Mouse (Mus musculus): ENCODE results near the gene Muc1. TPM values are rescaled to one million over a fixed set of nuclear protein-coding genes. Genes with fewer than 3 reads are reported as not detected.
A peak's percentile ranks its signal among the peaks of the same experiment; 100 is the strongest.

Gene Muc1
- total and polyA plus RNA-seq, 3 experiments: 0.04 to 1.1 TPM; not detected in 1

DNA sequence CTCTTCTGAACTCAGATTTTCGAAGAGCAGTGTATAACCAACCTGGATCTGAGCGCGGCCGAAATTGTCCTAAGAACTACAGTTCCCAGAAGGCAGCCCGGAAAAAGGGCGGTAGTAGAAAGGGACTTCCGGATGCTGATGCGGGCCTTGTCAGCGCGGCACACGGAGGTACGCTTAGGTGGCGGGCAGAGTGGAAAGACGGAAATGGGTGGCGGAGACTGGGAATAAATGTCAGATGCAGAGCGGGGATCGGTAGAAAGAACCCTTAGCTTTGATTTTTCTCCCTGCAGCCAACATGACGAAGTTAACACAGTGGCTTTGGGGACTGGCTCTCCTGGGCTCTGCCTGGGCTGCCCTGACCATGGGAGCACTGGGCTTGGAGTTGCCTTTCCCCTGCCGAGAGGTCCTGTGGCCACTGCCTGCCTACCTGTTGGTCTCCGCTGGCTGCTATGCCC, 37.6 kb downstream of the Muc1 start (continued):
- no peak for TF ChIP-seq RAD21 (IDR thresholded peaks at IDR 0.05; ENCODE audit: low read depth, low read length)
- TF ChIP-seq ZMIZ1 (IDR thresholded peaks at IDR 0.05; ENCODE audit: low read depth, low read length): peak; percentile 78; the same call in 1 of the 2 replicates
- no peak for TF ChIP-seq TAL1 (IDR thresholded peaks at IDR 0.05; ENCODE audit: low read length)

DNA sequence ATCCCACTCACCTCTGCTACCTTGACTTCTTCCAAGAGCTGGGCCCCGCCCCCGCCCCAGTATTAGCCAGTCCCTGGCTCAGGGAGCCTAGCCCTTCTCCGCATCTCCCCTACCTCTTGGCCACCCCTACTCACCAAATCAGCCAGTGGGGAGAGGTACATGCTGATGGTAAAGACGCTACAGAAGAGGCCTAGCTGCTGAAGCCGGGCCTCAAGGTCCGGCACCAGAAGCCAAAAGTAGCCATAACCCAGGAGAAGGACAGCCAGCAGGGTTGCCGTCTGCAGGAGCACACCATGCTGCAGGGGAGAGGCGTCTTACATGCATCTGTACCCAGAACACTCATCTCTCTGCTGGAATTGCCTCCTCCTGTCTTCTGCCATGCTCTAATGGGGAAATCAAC, 40.1 kb downstream of the Muc1 start:
- H3K27ac ChIP-seq (ENCODE audit: control insufficient read depth, low read depth, low read length): no peak overlapping the region
- H3K4me3 ChIP-seq (ENCODE audit: control insufficient read depth in 1 of 2, insufficient read depth in 1 of 2, low read depth in 2 of 2, low read length in 2 of 2): no peak overlapping the region
- peaks cover 4 to 14% of the 10 kb centered on the region in 2 experiments for H3K27me3 ChIP-seq (ENCODE audit: control insufficient read depth in 1 of 2, insufficient read depth in 2 of 2, low read length in 2 of 2)
- no peaks in the 10 kb centered on the region for H3K9me3 ChIP-seq (replicated peaks; ENCODE audit: insufficient read depth, low read length)
- H3K36me3 ChIP-seq (ENCODE audit: control insufficient read depth in 1 of 2, insufficient read depth in 2 of 2, low read length in 2 of 2): peaks cover 0 to 17% of the 10 kb centered on the region in 2 experiments; a peak in 2 of 4 replicates
- H3K4me1 ChIP-seq (ENCODE audit: control insufficient read depth in 1 of 2, insufficient read depth in 2 of 2, low read length in 2 of 2): peaks cover 3 to 31% of the 10 kb centered on the region in 2 experiments
- H3K9ac ChIP-seq (ENCODE audit: control insufficient read depth, low read depth, low read length, poor library complexity, severe bottlenecking): no peak overlapping the region
- peaks cover 4% of the 10 kb centered on the region; the same call in 1 of the 2 replicates for H3K79me2 ChIP-seq (ENCODE audit: control insufficient read depth, insufficient read depth, low read length, poor library complexity)
- no peak for DNase-seq (ENCODE audit: low read depth, low spot score)
- TF ChIP-seq RCOR1 (IDR thresholded peaks at IDR 0.05; ENCODE audit: low read depth, low read length) (no peak), EP300 (IDR thresholded peaks at IDR 0.05; ENCODE audit: low read depth in 1 of 2, low read length in 2 of 2) (no peak), POLR2A (IDR thresholded peaks at IDR 0.05; ENCODE audit: control insufficient read depth in 1 of 2, insufficient read depth in 1 of 2, low read depth in 1 of 2, low read length in 2 of 2, poor library complexity in 1 of 2) (peak in 1 of 2 experiments; percentile 27; a peak in 1 of 4 replicates)

DNA sequence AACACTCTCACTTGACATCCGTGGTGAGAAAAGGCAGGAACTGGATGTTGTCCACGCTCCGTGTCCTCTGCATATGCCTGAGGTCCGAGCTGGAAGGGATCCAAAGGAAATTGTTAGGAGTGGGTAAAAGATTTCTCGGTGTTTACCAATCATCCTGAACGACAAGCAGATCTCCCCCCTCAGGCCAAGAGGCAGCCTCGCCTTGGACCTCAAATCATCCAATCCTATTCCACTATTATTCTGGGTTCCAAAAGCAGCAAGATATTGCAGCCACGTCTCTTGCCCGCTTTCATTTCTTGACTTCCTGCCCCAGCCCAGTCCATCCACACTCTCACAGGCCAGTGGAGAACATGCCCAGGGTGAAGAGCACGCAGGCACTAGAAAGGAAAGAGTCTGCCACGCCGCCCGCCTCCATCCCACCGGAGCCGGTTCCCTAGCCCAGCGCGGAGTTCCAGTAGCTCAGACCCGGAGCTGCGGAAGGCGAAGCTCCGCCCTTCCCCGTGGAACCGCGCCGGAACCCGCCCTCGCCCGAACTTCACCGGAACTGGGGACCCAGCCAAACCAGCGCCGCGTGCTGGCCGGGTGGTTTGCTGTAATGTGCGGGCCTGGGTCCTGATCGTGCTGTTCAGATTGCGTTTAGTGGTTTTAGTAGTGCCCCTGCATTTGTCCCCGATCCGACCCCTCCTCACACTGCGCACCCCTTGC, 41.3 kb downstream of the Muc1 start, which contains the start of gene Slc50a1:
Gene Slc50a1, minus strand, starts transcription at position 520 of the 705 bp plus-strand sequence.
- H3K4me1 ChIP-seq (ENCODE audit: control insufficient read depth in 1 of 2, insufficient read depth in 2 of 2, low read length in 2 of 2): peaks cover 3 to 31% of the 10 kb centered on the region in 2 experiments
- peak within 1 kb of the TSS; percentile 78 to 82 for H3K4me3 ChIP-seq (ENCODE audit: control insufficient read depth in 1 of 2, insufficient read depth in 1 of 2, low read depth in 2 of 2, low read length in 2 of 2)
- peak within 1 kb of the TSS; percentile 76 for H3K9ac ChIP-seq (ENCODE audit: control insufficient read depth, low read depth, low read length, poor library complexity, severe bottlenecking)
- H3K9me3 ChIP-seq (replicated peaks; ENCODE audit: insufficient read depth, low read length): no peaks in the 10 kb centered on the region
- peak; percentile 86 for DNase-seq (ENCODE audit: low read depth, low spot score)
- peaks cover 2 to 5% of the 10 kb centered on the region in 2 experiments; a peak in 2 of 4 replicates for H3K27me3 ChIP-seq (ENCODE audit: control insufficient read depth in 1 of 2, insufficient read depth in 2 of 2, low read length in 2 of 2)
- peak within 1 kb of the TSS; percentile 44 for H3K27ac ChIP-seq (ENCODE audit: control insufficient read depth, low read depth, low read length)
- H3K79me2 ChIP-seq (ENCODE audit: control insufficient read depth, insufficient read depth, low read length, poor library complexity): peaks cover 4% of the 10 kb centered on the region; the same call in 1 of the 2 replicates
- H3K36me3 ChIP-seq (ENCODE audit: control insufficient read depth in 1 of 2, insufficient read depth in 2 of 2, low read length in 2 of 2): peaks cover 0 to 17% of the 10 kb centered on the region in 2 experiments; a peak in 2 of 4 replicates
- TF ChIP-seq CHD1 (IDR thresholded peaks at IDR 0.05; ENCODE audit: low read depth, low read length) (no peak), ETS1 (IDR thresholded peaks at IDR 0.05; ENCODE audit: low read depth, low read length) (no peak; the same call in 1 of the 2 replicates), E2F4 (IDR thresholded peaks at IDR 0.05; ENCODE audit: borderline replicate concordance, low read depth, low read length) (no peak; the same call in 1 of the 2 replicates), GABPA (IDR thresholded peaks at IDR 0.05; ENCODE audit: low read depth, low read length) (no peak), SIN3A (IDR thresholded peaks at IDR 0.05; ENCODE audit: low read length) (peak; percentile 64), KAT2A (conservative IDR thresholded peaks at IDR 0.05; ENCODE audit: low read depth, low read length) (no peak), MEF2A (IDR thresholded peaks at IDR 0.05; ENCODE audit: extremely low read depth, insufficient replicate concordance, low read depth, low read length, poor library complexity, severe bottlenecking) (no peak), ZKSCAN1 (IDR thresholded peaks at IDR 0.05; ENCODE audit: low read depth, low read length) (no peak), MYB (IDR thresholded peaks at IDR 0.05; ENCODE audit: low read depth, low read length) (no peak), UBTF (IDR thresholded peaks at IDR 0.05; ENCODE audit: borderline replicate concordance, insufficient read depth, low read depth, low read length) (0 out of 2 replicates have a peak, but pooled peaks have one; percentile 26), NRF1 (IDR thresholded peaks at IDR 0.05; ENCODE audit: insufficient read depth, low read depth, low read length, poor library complexity, severe bottlenecking) (no peak), TAL1 (IDR thresholded peaks at IDR 0.05; ENCODE audit: low read length) (no peak), RCOR1 (IDR thresholded peaks at IDR 0.05; ENCODE audit: low read depth, low read length) (no peak), MAFK (IDR thresholded peaks at IDR 0.05; ENCODE audit: borderline replicate concordance, low read depth, low read length) (no peak), EP300 (IDR thresholded peaks at IDR 0.05; ENCODE audit: low read depth in 1 of 2, low read length in 2 of 2) (no peak), SMC3 (IDR thresholded peaks at IDR 0.05; ENCODE audit: low read depth, low read length) (no peak), NELFE (IDR thresholded peaks at IDR 0.05; ENCODE audit: low read depth, low read length) (peak; percentile 84), GATA1 (IDR thresholded peaks at IDR 0.05; ENCODE audit: low read depth, low read length) (no peak), POLR2AphosphoS5 (IDR thresholded peaks at IDR 0.05; ENCODE audit: borderline replicate concordance, low read depth, low read length) (no peak), TCF12 (IDR thresholded peaks at IDR 0.05; ENCODE audit: low read depth, low read length) (peak; percentile 68), MAZ (IDR thresholded peaks at IDR 0.05; ENCODE audit: low read depth, low read length) (no peak), BHLHE40 (IDR thresholded peaks at IDR 0.05; ENCODE audit: borderline replicate concordance, low read depth, low read length) (no peak), MXI1 (IDR thresholded peaks at IDR 0.05; ENCODE audit: low read depth, low read length) (peak; percentile 69; the same call in 1 of the 2 replicates)
